Mouse (Mus musculus): ENCODE measurements around the gene Thbs3. TPM values are rescaled to one million over a fixed set of nuclear protein-coding genes. Genes with fewer than 3 reads are reported as not detected.

Thbs3 gene
- polyA plus RNA-seq, 1 experiment from 2014 or later: 38.8 TPM

- H3K27me3 ChIP-seq (ENCODE audit: control insufficient read depth, insufficient read depth, low read length): no peaks in the 10 kb centered on the region
- peak; percentile 66 for ATAC-seq (ENCODE audit: insufficient read depth, low FRiP score)
- H3K27ac ChIP-seq (ENCODE audit: low read length): peak within 1 kb of the TSS; percentile 86
- H3K9me3 ChIP-seq (replicated peaks; ENCODE audit: control insufficient read depth, low read length): no peaks in the 10 kb centered on the region
- peak within 1 kb of the TSS; percentile 87 for H3K4me2 ChIP-seq (ENCODE audit: low read depth, low read length)
- peak within 1 kb of the TSS; percentile 85 for H3K9ac ChIP-seq (ENCODE audit: low read length)
- peak within 1 kb of the TSS; percentile 60 for H3K4me3 ChIP-seq (replicated peaks; ENCODE audit: low read length)
- 2% methylated on average over 39 of the region's 39 CpGs for WGBS
- H3K36me3 ChIP-seq (ENCODE audit: control insufficient read depth, insufficient read depth, low read length): peaks cover 6% of the 10 kb centered on the region; the same call in 1 of the 2 replicates
- H3K4me1 ChIP-seq (ENCODE audit: control insufficient read depth, insufficient read depth, low read length): peaks cover 33% of the 10 kb centered on the region
Observed at GRCm38 (mm10) chr3:89270051-89270755, 55.2 kb downstream of the Thbs3 start, which contains the start of gene Slc50a1. Gene Slc50a1 (minus strand): TSS chr3:89270570.

GRCm38 (mm10) chr3:89270891-89271290 is 55.9 kb downstream of the Thbs3 start:
- 61% methylated on average over 6 of the region's 6 CpGs for WGBS
- peak overlapping the region; percentile 85 for H3K9ac ChIP-seq (ENCODE audit: low read length)
- no peaks in the 10 kb centered on the region for H3K27me3 ChIP-seq (ENCODE audit: control insufficient read depth, insufficient read depth, low read length)
- peak overlapping the region; percentile 87 for H3K4me2 ChIP-seq (ENCODE audit: low read depth, low read length)
- no peaks in the 10 kb centered on the region for H3K9me3 ChIP-seq (replicated peaks; ENCODE audit: control insufficient read depth, low read length)
- H3K27ac ChIP-seq (ENCODE audit: low read length): peak overlapping the region; percentile 86
- peaks cover 33% of the 10 kb centered on the region for H3K4me1 ChIP-seq (ENCODE audit: control insufficient read depth, insufficient read depth, low read length)
- peaks cover 6% of the 10 kb centered on the region; the same call in 1 of the 2 replicates for H3K36me3 ChIP-seq (ENCODE audit: control insufficient read depth, insufficient read depth, low read length)
- H3K4me3 ChIP-seq (replicated peaks; ENCODE audit: low read length): no peak overlapping the region
- ATAC-seq (ENCODE audit: insufficient read depth, low FRiP score): no peak

GRCm38 (mm10) chr3:89271760-89272159 is 56.8 kb downstream of the Thbs3 start:
- Histone ChIP-seq H3K4me3 (replicated peaks; ENCODE audit: low read length) (no peak overlapping the region), H3K36me3 (ENCODE audit: control insufficient read depth, insufficient read depth, low read length) (peaks cover 6% of the 10 kb centered on the region; the same call in 1 of the 2 replicates), H3K9ac (ENCODE audit: low read length) (no peak overlapping the region), H3K27ac (ENCODE audit: low read length) (no peak overlapping the region), H3K9me3 (replicated peaks; ENCODE audit: control insufficient read depth, low read length) (no peaks in the 10 kb centered on the region), H3K27me3 (ENCODE audit: control insufficient read depth, insufficient read depth, low read length) (no peaks in the 10 kb centered on the region), H3K4me2 (ENCODE audit: low read depth, low read length) (no peak overlapping the region), H3K4me1 (ENCODE audit: control insufficient read depth, insufficient read depth, low read length) (peaks cover 38% of the 10 kb centered on the region)
- 67% methylated on average over 6 of the region's 6 CpGs for WGBS
- ATAC-seq (ENCODE audit: insufficient read depth, low FRiP score): peak; percentile 11; the same call in 1 of the 2 replicates

- Histone ChIP-seq H3K36me3 (ENCODE audit: control insufficient read depth, insufficient read depth, low read length) (peaks cover 6% of the 10 kb centered on the region; the same call in 1 of the 2 replicates), H3K27me3 (ENCODE audit: control insufficient read depth, insufficient read depth, low read length) (no peaks in the 10 kb centered on the region), H3K9ac (ENCODE audit: low read length) (no peak overlapping the region), H3K4me3 (replicated peaks; ENCODE audit: low read length) (no peak overlapping the region), H3K4me1 (ENCODE audit: control insufficient read depth, insufficient read depth, low read length) (peaks cover 35% of the 10 kb centered on the region), H3K9me3 (replicated peaks; ENCODE audit: control insufficient read depth, low read length) (no peaks in the 10 kb centered on the region), H3K4me2 (ENCODE audit: low read depth, low read length) (peak overlapping the region; percentile 98; the same call in 1 of the 2 replicates), H3K27ac (ENCODE audit: low read length) (no peak overlapping the region)
- WGBS: 91% methylated on average over 13 of the region's 13 CpGs
- ATAC-seq (ENCODE audit: insufficient read depth, low FRiP score): no peak
Observed at GRCm38 (mm10) chr3:89276061-89276460, 61.1 kb downstream of the Thbs3 start.

MicroRNAs within 50 kb of the gene (microRNA counts, 519-probe panel; counts per million panel counts)
- microRNA mmu-miR-92b: 821 counts per million, percentile 3 among the panel's probes with 10 or more counts

Small RNA genes lying within 50 kb of the gene (microRNA-seq; reads per million reads assigned to microRNA genes)
- 162 reads per million, percentile 59 among the genes with 10 or more reads in this experiment for gene Mir92b

Other genes starting within 250 kb of the Thbs3 start
- gene Rusc1, start 121.9 kb upstream of the Thbs3 start, polyA plus RNA-seq (2015; fragmentation: Nextera tagmentation; extraction: Ambion mirVana): 19.2 and 22.8 TPM in 2 replicates
- not detected in 2 replicates for gene Gm43738, start 114.1 kb upstream of the Thbs3 start, polyA plus RNA-seq (2015; fragmentation: Nextera tagmentation; extraction: Ambion mirVana)
- 340 and 368 TPM in 2 replicates for gene Fdps, start 113.2 kb upstream of the Thbs3 start, polyA plus RNA-seq (2015; fragmentation: Nextera tagmentation; extraction: Ambion mirVana)
- 14.3 and 22.0 TPM in 2 replicates for gene Pklr, start 79.0 kb upstream of the Thbs3 start, polyA plus RNA-seq (2015; fragmentation: Nextera tagmentation; extraction: Ambion mirVana)
- 1.7 and 1.8 TPM in 2 replicates for gene Hcn3, start 55.0 kb upstream of the Thbs3 start, polyA plus RNA-seq (2015; fragmentation: Nextera tagmentation; extraction: Ambion mirVana)
- gene Clk2, start 50.4 kb upstream of the Thbs3 start, polyA plus RNA-seq (2015; fragmentation: Nextera tagmentation; extraction: Ambion mirVana): 18.9 and 19.1 TPM in 2 replicates
- gene Scamp3, start 37.7 kb upstream of the Thbs3 start, polyA plus RNA-seq (2015; fragmentation: Nextera tagmentation; extraction: Ambion mirVana): 104 and 113 TPM in 2 replicates
- 22.0 and 23.9 TPM in 2 replicates for gene Fam189b, start 32.0 kb upstream of the Thbs3 start, polyA plus RNA-seq (2015; fragmentation: Nextera tagmentation; extraction: Ambion mirVana)
- 55.4 and 63.9 TPM in 2 replicates for gene Gba, start 12.3 kb upstream of the Thbs3 start, polyA plus RNA-seq (2015; fragmentation: Nextera tagmentation; extraction: Ambion mirVana)
- gene Mtx1, start 11.9 kb downstream of the Thbs3 start, polyA plus RNA-seq (2015; fragmentation: Nextera tagmentation; extraction: Ambion mirVana): 172 and 177 TPM in 2 replicates
- 112 and 164 TPM in 2 replicates for gene Muc1, start 13.9 kb downstream of the Thbs3 start, polyA plus RNA-seq (2015; fragmentation: Nextera tagmentation; extraction: Ambion mirVana)
- gene Krtcap2, start 30.8 kb downstream of the Thbs3 start, polyA plus RNA-seq (2015; fragmentation: Nextera tagmentation; extraction: Ambion mirVana): 318 and 325 TPM in 2 replicates
- 4.4 and 4.8 TPM in 2 replicates for gene Trim46, start 31.1 kb downstream of the Thbs3 start, polyA plus RNA-seq (2015; fragmentation: Nextera tagmentation; extraction: Ambion mirVana)
- 119 and 131 TPM in 2 replicates for gene Dpm3, start 44.2 kb downstream of the Thbs3 start, polyA plus RNA-seq (2015; fragmentation: Nextera tagmentation; extraction: Ambion mirVana)
- gene Slc50a1, start 55.4 kb downstream of the Thbs3 start, polyA plus RNA-seq (2015; fragmentation: Nextera tagmentation; extraction: Ambion mirVana): 81.7 and 83.1 TPM in 2 replicates
- gene Efna1, start 66.0 kb downstream of the Thbs3 start, polyA plus RNA-seq (2015; fragmentation: Nextera tagmentation; extraction: Ambion mirVana): 41.5 and 44.7 TPM in 2 replicates
- gene Efna3, start 107.8 kb downstream of the Thbs3 start, polyA plus RNA-seq (2015; fragmentation: Nextera tagmentation; extraction: Ambion mirVana): 13.0 and 16.0 TPM in 2 replicates
- gene Efna4, start 122.8 kb downstream of the Thbs3 start, polyA plus RNA-seq (2015; fragmentation: Nextera tagmentation; extraction: Ambion mirVana): 15.0 and 15.5 TPM in 2 replicates
- 61.1 and 69.5 TPM in 2 replicates for gene Adam15, start 134.8 kb downstream of the Thbs3 start, polyA plus RNA-seq (2015; fragmentation: Nextera tagmentation; extraction: Ambion mirVana)
- gene Dcst2, start 146.8 kb downstream of the Thbs3 start, polyA plus RNA-seq (2015; fragmentation: Nextera tagmentation; extraction: Ambion mirVana): 0.45 and 0.49 TPM in 2 replicates
- 0.70 and 0.89 TPM in 2 replicates for gene Dcst1, start 150.1 kb downstream of the Thbs3 start, polyA plus RNA-seq (2015; fragmentation: Nextera tagmentation; extraction: Ambion mirVana)
- gene Zbtb7b, start 179.6 kb downstream of the Thbs3 start, polyA plus RNA-seq (2015; fragmentation: Nextera tagmentation; extraction: Ambion mirVana): 8.0 and 9.2 TPM in 2 replicates
- gene Lenep, start 187.6 kb downstream of the Thbs3 start, polyA plus RNA-seq (2015; fragmentation: Nextera tagmentation; extraction: Ambion mirVana): not detected in 2 replicates
- 27.5 and 28.6 TPM in 2 replicates for gene Flad1, start 196.7 kb downstream of the Thbs3 start, polyA plus RNA-seq (2015; fragmentation: Nextera tagmentation; extraction: Ambion mirVana)
- gene Cks1b, start 203.2 kb downstream of the Thbs3 start, polyA plus RNA-seq (2015; fragmentation: Nextera tagmentation; extraction: Ambion mirVana): 322 and 323 TPM in 2 replicates
- gene Shc1, start 203.3 kb downstream of the Thbs3 start, polyA plus RNA-seq (2015; fragmentation: Nextera tagmentation; extraction: Ambion mirVana): 96.5 and 103 TPM in 2 replicates
- gene Pygo2, start 215.0 kb downstream of the Thbs3 start, polyA plus RNA-seq (2015; fragmentation: Nextera tagmentation; extraction: Ambion mirVana): 21.1 and 23.4 TPM in 2 replicates
- 41.8 and 51.2 TPM in 2 replicates for gene Pbxip1, start 221.5 kb downstream of the Thbs3 start, polyA plus RNA-seq (2015; fragmentation: Nextera tagmentation; extraction: Ambion mirVana)
- 56.0 and 64.9 TPM in 2 replicates for gene Pmvk, start 239.4 kb downstream of the Thbs3 start, polyA plus RNA-seq (2015; fragmentation: Nextera tagmentation; extraction: Ambion mirVana)